Mouse (Mus musculus): ENCODE results near the gene Cfap97d2. TPM values are rescaled to one million over a fixed set of nuclear protein-coding genes. Genes with fewer than 3 reads are reported as not detected.

Gene Cfap97d2
- polyA plus RNA-seq, 1 experiment from 2014 or later, result 0.05 TPM

GRCm38 (mm10) chr8:13785764-13786299 is 80.1 kb downstream of the Cfap97d2 start:
- Histone ChIP-seq H3K4me3 (replicated peaks; ENCODE audit: low read length) (peak overlapping the region; percentile 81), H3K4me1 (ENCODE audit: control insufficient read depth, insufficient read depth, low read length) (peaks cover 12% of the 10 kb centered on the region), H3K9ac (ENCODE audit: low read length) (peak overlapping the region; percentile 99), H3K9me3 (replicated peaks; ENCODE audit: control insufficient read depth, low read length) (no peaks in the 10 kb centered on the region), H3K27me3 (ENCODE audit: control insufficient read depth, insufficient read depth, low read length) (no peaks in the 10 kb centered on the region), H3K4me2 (ENCODE audit: low read depth, low read length) (peak overlapping the region; percentile 89), H3K36me3 (ENCODE audit: control insufficient read depth, insufficient read depth, low read length) (peaks cover 10% of the 10 kb centered on the region; the same call in 1 of the 2 replicates), H3K27ac (ENCODE audit: low read length) (peak overlapping the region; percentile 98)
- 0% methylated on average over 46 of the region's 47 CpGs for WGBS
- ATAC-seq (ENCODE audit: insufficient read depth, low FRiP score), result peak; percentile 96

GRCm38 (mm10) chr8:13789606-13790005 is 83.9 kb downstream of the Cfap97d2 start:
- Histone ChIP-seq H3K4me1 (ENCODE audit: control insufficient read depth, insufficient read depth, low read length) (peaks cover 7% of the 10 kb centered on the region), H3K27me3 (ENCODE audit: control insufficient read depth, insufficient read depth, low read length) (no peaks in the 10 kb centered on the region), H3K4me3 (replicated peaks; ENCODE audit: low read length) (no peak overlapping the region), H3K27ac (ENCODE audit: low read length) (no peak overlapping the region), H3K4me2 (ENCODE audit: low read depth, low read length) (no peak overlapping the region), H3K36me3 (ENCODE audit: control insufficient read depth, insufficient read depth, low read length) (peaks cover 10% of the 10 kb centered on the region; the same call in 1 of the 2 replicates), H3K9ac (ENCODE audit: low read length) (no peak overlapping the region), H3K9me3 (replicated peaks; ENCODE audit: control insufficient read depth, low read length) (no peaks in the 10 kb centered on the region)
- no peak for ATAC-seq (ENCODE audit: insufficient read depth, low FRiP score)
- WGBS, result 93% methylated on average over 8 of the region's 8 CpGs

Other genes with a start within 250 kb of the Cfap97d2 start
- 151 and 162 TPM in 2 replicates for gene Gas6, start 211.4 kb upstream of the Cfap97d2 start, polyA plus RNA-seq (2015; fragmentation: Nextera tagmentation; extraction: Ambion mirVana)
- gene 1700029H14Rik, start 143.4 kb upstream of the Cfap97d2 start, polyA plus RNA-seq (2015; fragmentation: Nextera tagmentation; extraction: Ambion mirVana), result not detected in 2 replicates
- gene Rasa3, start 28.3 kb upstream of the Cfap97d2 start, polyA plus RNA-seq (2015; fragmentation: Nextera tagmentation; extraction: Ambion mirVana), result 30.9 and 35.5 TPM in 2 replicates
- 142 and 153 TPM in 2 replicates for gene Cdc16, start 51.8 kb downstream of the Cfap97d2 start, polyA plus RNA-seq (2015; fragmentation: Nextera tagmentation; extraction: Ambion mirVana)
- gene Upf3a, start 79.7 kb downstream of the Cfap97d2 start, polyA plus RNA-seq (2015; fragmentation: Nextera tagmentation; extraction: Ambion mirVana), result 34.8 and 36.7 TPM in 2 replicates
- not detected in 2 replicates for gene AF366264, start 132.5 kb downstream of the Cfap97d2 start, polyA plus RNA-seq (2015; fragmentation: Nextera tagmentation; extraction: Ambion mirVana)
- gene Champ1, start 163.8 kb downstream of the Cfap97d2 start, polyA plus RNA-seq (2015; fragmentation: Nextera tagmentation; extraction: Ambion mirVana), result 27.6 and 30.8 TPM in 2 replicates
- 37.0 and 37.6 TPM in 2 replicates for gene Coprs, start 184.4 kb downstream of the Cfap97d2 start, polyA plus RNA-seq (2015; fragmentation: Nextera tagmentation; extraction: Ambion mirVana)

Data from stomach, embryonic 16.5 days (tissue).